Mouse (Mus musculus): ENCODE measurements around the gene Cadm4. TPM values are rescaled to one million over a fixed set of nuclear protein-coding genes. Genes with fewer than 3 reads are reported as not detected.
"Not testable (repeated sequence)": the region's sequence is repeated elsewhere in the genome, so short reads cannot be mapped to it uniquely, and the experiment has no call there.

Cadm4 gene
- polyA plus RNA-seq, 1 experiment from 2014 or later: 4.5 TPM

DNA sequence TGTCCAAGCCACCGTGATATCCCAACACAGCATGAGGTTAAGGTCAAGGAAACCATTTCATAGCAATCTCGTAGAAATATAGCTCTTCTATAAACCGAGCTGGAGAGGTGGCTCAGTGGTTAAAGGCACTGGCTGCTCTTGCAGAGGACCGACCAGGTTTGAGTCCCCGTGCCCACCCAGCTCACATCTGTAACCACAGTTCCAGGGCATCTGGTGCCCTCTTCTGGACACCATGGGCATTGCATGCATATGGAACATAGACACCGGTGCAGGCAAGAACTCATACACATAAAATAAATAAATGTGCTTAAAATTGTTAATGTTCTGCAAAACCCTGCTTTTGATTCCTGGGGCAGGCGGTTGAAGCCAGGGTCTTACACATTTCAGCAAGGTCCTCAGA, 8.9 kb upstream of the Cadm4 start:
- Histone ChIP-seq H3K36me3 (0 out of 2 replicates have a peak, but pooled peaks cover 2% of the 10 kb centered on the region), H3K4me3 (no peak overlapping the region), H3K27ac (no peak overlapping the region), H3K27me3 (ENCODE audit: low read depth, poor library complexity, severe bottlenecking) (no peaks in the 10 kb centered on the region), H3K9me3 (replicated peaks) (no peaks in the 10 kb centered on the region; the same call in 1 of the 2 replicates), H3K4me1 (peaks cover 6% of the 10 kb centered on the region; the same call in 1 of the 2 replicates)
- 80% methylated on average over 7 of the region's 7 CpGs for WGBS
- DNase-seq (ENCODE audit: low spot score): peak; percentile 48

DNA sequence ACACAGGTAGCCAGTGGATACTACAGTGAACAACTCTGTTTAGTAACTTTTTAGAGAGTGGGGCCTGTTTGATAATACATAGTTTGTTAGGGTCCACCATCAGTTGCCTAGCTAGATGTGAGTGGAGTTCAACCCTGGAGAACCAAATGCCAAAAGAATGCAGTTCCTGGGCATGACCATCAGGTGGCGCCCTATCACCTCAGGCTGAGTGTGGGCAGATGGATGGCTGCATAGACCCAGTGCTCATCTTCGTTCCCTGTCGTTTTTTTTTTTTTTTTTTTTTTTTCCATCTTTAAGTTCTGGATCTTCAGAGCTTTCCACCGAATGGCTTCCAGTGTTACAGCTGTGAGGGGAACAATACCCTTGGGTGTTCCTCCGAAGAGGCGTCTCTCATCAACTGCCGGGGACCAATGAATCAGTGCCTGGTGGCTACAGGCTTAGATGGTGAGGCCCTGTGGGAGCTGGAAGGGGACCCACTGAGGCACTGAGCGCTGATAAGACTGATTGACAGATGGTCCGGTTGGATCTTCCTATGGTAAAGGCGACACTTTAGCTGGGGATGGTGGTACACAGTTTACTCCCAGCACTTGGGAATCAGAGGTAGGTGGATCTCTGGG, 7.8 kb upstream of the Cadm4 start:
- Histone ChIP-seq H3K9me3 (replicated peaks) (no peaks in the 10 kb centered on the region; the same call in 1 of the 2 replicates), H3K27me3 (ENCODE audit: low read depth, poor library complexity, severe bottlenecking) (peaks cover 5% of the 10 kb centered on the region; the same call in 1 of the 2 replicates), H3K36me3 (0 out of 2 replicates have a peak, but pooled peaks cover 1% of the 10 kb centered on the region), H3K27ac (no peak overlapping the region), H3K4me1 (peaks cover 6% of the 10 kb centered on the region; the same call in 1 of the 2 replicates), H3K4me3 (no peak overlapping the region)
- WGBS: 51% methylated on average over 10 of the region's 10 CpGs
- peak; percentile 78 for DNase-seq (ENCODE audit: low spot score)

DNA sequence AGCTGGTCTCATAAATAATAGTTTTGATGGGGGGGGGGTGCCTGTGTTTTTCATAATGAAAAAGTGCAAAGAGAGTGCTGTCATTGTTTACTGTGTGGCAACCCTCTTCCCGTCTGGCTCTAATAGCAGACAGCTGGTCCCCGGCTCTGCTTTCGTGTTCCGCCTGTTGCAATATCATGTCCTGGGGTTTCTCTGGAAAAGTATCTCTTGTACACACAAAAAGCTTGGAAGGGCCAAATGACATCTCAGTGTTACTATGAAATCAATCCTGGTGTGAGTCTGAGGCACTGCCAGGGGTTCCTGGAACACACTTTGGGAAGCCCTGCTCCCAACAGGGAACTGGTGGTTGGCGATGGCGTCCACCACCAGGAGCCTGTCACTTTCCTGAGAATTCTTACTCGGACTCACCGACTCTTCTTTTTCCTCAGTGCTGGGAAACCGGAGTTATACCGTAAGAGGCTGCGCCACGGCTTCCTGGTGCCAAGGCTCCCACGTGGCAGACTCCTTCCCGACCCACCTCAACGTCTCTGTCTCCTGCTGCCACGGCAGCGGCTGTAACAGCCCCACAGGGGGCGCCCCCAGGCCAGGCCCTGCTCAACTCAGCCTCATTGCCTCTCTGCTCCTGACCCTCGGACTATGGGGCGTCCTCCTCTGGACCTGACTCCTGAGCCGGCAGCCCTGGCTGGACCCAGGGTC, 6.9 kb upstream of the Cadm4 start:
- Histone ChIP-seq H3K4me1 (peaks cover 6% of the 10 kb centered on the region; the same call in 1 of the 2 replicates), H3K36me3 (no peaks in the 10 kb centered on the region), H3K9me3 (replicated peaks) (no peaks in the 10 kb centered on the region; the same call in 1 of the 2 replicates), H3K4me3 (no peak overlapping the region), H3K27me3 (ENCODE audit: low read depth, poor library complexity, severe bottlenecking) (peaks cover 15% of the 10 kb centered on the region), H3K27ac (no peak overlapping the region)
- 41% methylated on average over 21 of the region's 21 CpGs for WGBS
- peak; percentile 40 for DNase-seq (ENCODE audit: low spot score)

DNA sequence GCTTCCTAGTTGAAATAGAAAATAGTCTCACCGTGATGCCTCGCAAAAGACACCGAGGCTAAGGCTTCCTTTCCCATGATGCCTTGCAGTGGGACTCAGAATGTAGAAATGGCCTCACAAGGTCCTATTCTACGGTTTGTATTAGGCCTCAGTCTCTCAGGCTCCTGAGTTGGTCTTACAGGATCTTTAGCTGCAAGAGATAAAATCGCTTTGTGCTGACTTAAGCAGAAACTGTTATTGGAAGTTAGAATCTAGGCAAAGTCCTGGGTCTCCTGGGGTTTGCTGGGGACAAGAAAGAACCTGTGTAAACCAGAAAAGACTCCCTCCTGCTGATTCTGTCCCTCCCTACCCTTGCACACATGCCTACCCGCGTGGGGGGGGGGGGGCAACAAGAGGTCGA, 5.5 kb upstream of the Cadm4 start:
- Histone ChIP-seq H3K9me3 (replicated peaks) (no peaks in the 10 kb centered on the region), H3K4me1 (peaks cover 13% of the 10 kb centered on the region), H3K27ac (no peak overlapping the region), H3K27me3 (ENCODE audit: low read depth, poor library complexity, severe bottlenecking) (peaks cover 28% of the 10 kb centered on the region), H3K36me3 (no peaks in the 10 kb centered on the region), H3K4me3 (no peak overlapping the region)
- DNase-seq (ENCODE audit: low spot score): no peak
- 83% methylated on average over 8 of the region's 8 CpGs for WGBS

DNA sequence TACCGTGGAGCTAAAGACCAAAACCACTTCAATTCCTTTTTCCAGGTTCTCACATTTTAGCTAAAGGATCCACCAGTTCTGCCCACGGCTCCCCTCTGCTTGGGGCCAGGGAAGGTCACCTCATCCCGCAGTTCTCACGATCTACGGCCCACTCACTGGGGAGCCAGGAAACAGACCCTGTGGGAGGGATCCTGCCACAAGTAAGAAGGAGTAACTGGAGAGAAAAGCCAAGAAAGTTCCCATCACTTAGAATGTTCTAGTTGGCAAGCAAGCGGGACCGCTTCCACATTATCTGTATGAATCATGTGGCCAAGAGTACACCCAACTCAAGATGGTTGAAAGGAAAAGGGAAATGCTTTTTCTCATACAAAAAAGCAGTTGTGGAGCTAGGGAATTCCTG, 5.0 kb upstream of the Cadm4 start:
- WGBS: 92% methylated on average over 7 of the region's 7 CpGs
- no peak overlapping the region for H3K27ac ChIP-seq
- no peaks in the 10 kb centered on the region for H3K9me3 ChIP-seq (replicated peaks)
- no peak overlapping the region for H3K4me3 ChIP-seq
- no peaks in the 10 kb centered on the region for H3K36me3 ChIP-seq
- DNase-seq (ENCODE audit: low spot score): no peak
- H3K27me3 ChIP-seq (ENCODE audit: low read depth, poor library complexity, severe bottlenecking): peaks cover 34% of the 10 kb centered on the region
- peaks cover 17% of the 10 kb centered on the region for H3K4me1 ChIP-seq

DNA sequence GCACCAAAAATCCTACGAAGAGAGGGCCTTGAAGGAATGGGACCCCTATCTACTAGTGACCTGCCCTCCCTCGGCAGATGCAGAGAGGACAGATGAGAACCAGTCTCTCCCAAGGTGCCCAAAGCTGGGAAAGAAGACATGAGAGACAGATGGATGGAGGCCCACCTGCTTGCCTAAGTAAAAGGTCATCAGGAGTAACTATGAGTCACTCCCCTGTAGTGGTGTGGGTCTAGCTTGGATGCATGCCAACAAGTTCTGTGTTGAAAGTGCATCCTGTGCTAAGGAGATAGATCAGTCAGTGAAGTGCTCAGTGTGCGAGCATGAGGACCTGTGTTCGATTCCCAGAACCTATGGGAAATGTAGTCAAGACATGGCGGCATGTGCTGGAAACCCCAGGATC, 2.9 kb upstream of the Cadm4 start:
- Histone ChIP-seq H3K4me1 (peaks cover 25% of the 10 kb centered on the region), H3K4me3 (no peak overlapping the region), H3K27me3 (ENCODE audit: low read depth, poor library complexity, severe bottlenecking) (peaks cover 54% of the 10 kb centered on the region), H3K36me3 (no peaks in the 10 kb centered on the region), H3K27ac (no peak overlapping the region), H3K9me3 (replicated peaks) (no peaks in the 10 kb centered on the region)
- no peak for DNase-seq (ENCODE audit: low spot score)
- WGBS: 90% methylated on average over 5 of the region's 5 CpGs

DNA sequence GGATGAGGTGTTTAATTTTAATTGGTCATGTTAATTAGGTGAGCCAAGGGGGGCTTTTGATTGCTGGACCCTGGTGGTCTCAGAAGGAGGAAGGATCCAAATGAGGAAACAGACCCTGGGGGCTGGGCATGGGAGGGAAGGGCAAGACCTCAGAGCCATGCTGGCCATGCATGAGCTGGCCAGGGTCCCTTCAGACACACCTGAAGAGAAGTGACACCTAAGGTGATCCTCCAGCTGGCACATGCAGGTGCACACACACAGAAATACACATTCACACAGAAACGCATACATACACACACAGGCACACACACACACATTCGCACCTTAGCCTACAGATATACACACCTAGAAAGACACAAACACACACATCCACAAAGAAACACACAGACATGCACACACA, 2.1 kb upstream of the Cadm4 start:
- H3K27me3 ChIP-seq (ENCODE audit: low read depth, poor library complexity, severe bottlenecking): peaks cover 62% of the 10 kb centered on the region
- no peaks in the 10 kb centered on the region for H3K36me3 ChIP-seq
- no peak overlapping the region for H3K4me3 ChIP-seq
- H3K4me1 ChIP-seq: peaks cover 25% of the 10 kb centered on the region
- WGBS: 95% methylated on average over 2 of the region's 2 CpGs
- no peaks in the 10 kb centered on the region for H3K9me3 ChIP-seq (replicated peaks)
- DNase-seq (ENCODE audit: low spot score): no peak
- H3K27ac ChIP-seq: no peak overlapping the region

DNA sequence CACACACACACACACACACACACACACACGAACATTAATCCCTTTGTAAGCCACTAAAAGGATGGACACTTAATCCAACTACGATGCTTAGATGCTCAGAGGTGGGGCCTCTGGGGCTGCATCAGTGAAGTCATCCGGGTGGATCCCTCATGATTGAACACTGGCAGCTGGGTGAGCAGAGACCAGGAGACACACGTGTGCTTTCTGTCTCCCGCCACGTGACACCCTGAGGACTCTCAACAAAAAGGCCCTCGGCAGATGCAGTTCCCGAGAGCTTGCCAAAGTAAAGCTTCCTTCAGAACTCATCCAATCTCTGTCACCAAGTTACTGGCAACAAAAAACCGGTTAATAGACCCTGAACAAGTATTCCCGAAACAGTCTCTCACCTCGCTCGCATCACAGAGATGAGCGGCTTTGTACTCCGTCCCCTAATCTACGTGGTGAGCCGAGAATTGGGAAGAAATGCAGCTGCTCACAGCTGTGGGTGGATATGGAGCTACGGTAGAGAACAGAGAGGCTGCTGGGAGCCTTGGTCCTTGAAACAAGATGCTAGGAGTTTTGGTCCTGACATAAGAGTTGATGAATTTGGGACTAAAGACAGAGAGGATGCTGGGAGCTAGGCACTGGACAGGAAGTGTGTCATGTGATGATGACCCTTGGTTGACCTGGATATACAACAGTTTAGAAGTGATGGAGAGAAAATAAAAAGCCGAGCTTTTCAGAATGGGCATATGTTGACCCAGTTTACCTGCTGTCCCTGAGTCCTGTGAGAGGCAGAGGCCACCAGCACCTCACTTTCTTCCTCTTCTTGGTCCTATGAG, 1.5 kb upstream of the Cadm4 start:
- Histone ChIP-seq H3K27me3 (ENCODE audit: low read depth, poor library complexity, severe bottlenecking) (peaks cover 67% of the 10 kb centered on the region), H3K4me3 (peak overlapping the region; percentile 84; the same call in 1 of the 2 replicates)
- WGBS: 65% methylated on average over 18 of the region's 18 CpGs

DNA sequence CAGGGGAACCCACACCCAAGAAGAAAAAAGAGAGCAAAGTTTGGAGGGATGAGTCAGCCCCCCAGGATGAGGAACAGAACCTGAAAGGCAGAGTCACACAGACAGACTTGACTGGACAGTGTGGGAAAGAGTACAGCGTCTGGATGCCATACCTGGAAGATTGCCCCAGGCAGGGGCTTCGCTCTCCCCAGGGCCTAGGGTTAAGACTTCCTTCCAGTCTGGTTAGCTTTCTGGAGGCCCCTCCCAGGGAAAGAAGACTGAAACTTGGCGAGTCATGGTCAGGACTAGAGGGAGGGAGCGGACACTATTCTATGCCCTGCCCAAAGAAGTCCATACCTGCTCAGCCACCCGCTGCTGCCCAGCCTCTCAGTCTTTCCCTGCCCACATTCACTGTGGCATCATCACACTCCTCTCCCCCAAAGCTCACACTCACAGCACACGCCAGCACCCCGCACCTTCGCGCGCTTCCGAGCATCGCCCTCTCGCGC, 793 bp upstream of the Cadm4 start:
- Histone ChIP-seq H3K36me3 (no peaks in the 10 kb centered on the region), H3K27me3 (ENCODE audit: low read depth, poor library complexity, severe bottlenecking) (peaks cover 74% of the 10 kb centered on the region), H3K4me1 (peaks cover 19% of the 10 kb centered on the region), H3K27ac (peak overlapping the region; percentile 82), H3K9me3 (replicated peaks) (no peaks in the 10 kb centered on the region), H3K4me3 (peak overlapping the region; percentile 84)
- 13% methylated on average over 14 of the region's 14 CpGs for WGBS
- DNase-seq (ENCODE audit: low spot score): no peak

More for the DNA sequence above, 1.5 kb upstream of the Cadm4 start:
- DNase-seq (ENCODE audit: low spot score): no peak
- no peak overlapping the region for H3K27ac ChIP-seq
- H3K9me3 ChIP-seq (replicated peaks): no peaks in the 10 kb centered on the region
- peaks cover 19% of the 10 kb centered on the region for H3K4me1 ChIP-seq
- H3K36me3 ChIP-seq: no peaks in the 10 kb centered on the region

DNA sequence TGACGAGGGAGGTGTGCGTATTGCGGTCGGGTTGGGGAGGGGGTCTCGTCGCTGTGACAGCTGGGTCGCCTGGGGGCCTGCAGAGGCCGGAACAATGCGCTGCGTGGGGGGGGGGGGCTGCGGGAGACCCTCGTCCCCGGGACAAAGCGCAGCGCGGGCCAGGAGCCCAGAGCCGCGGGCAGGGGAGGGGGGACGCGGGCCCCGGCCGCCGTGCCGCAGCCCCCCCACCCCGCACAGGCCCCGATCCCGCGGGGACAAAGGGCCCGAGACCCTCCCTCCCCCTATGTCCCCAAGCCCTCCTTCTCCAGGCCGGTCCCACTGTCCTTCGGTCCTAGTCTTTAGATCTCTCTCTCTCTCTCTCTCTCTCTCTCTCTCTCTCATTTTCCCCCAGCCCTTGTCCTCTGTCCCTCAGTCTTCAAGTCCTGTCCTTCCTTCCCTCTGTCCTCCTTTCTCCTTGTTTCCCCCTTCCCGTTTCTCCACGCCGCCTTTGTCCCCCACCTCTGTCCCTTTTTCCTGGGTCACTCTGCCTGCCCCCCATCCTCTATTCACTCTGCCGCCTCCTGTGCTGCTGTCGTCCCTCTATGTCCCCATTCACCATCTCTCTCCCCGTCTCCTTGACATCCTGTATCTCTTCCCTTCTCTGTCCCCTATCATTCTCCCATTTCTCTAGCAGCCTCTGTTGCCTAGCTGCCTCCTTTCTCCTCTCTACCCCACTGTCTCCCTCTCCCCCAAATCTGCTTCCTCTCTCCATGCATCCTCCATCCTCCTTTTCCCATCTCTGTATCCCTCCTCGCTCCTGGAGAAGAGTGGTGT, 591 bp downstream of the Cadm4 start:
- DNase-seq (ENCODE audit: low spot score): no peak
- Histone ChIP-seq H3K9me3 (replicated peaks) (no peaks in the 10 kb centered on the region), H3K27ac (peak overlapping the region; percentile 82), H3K4me1 (peaks cover 31% of the 10 kb centered on the region), H3K4me3 (peak overlapping the region; percentile 84), H3K27me3 (ENCODE audit: low read depth, poor library complexity, severe bottlenecking) (peaks cover 78% of the 10 kb centered on the region), H3K36me3 (no peaks in the 10 kb centered on the region)
- 3% methylated on average over 22 of the region's 38 CpGs for WGBS

DNA sequence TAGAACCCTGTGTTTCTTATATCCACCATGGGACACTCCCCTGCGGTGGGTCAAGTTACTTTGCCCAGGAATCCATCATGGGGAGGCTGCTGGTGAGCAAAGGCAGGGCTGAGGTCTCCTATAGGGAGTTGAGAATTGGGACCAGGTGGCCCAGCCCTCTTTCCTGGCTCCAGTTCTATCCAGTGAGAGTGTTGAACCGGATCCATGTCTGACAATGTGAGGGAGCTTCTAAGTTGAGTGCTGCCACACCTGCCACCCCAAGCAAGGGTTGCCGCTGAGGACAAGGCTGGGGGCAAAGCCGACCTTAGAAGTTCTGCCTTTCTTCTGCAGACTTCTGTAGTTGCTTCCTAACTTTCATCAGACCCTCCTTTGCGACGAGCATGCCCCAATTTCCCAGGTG, 1.5 kb downstream of the Cadm4 start:
- Histone ChIP-seq H3K4me3 (peak overlapping the region; percentile 84), H3K4me1 (peaks cover 31% of the 10 kb centered on the region), H3K27me3 (ENCODE audit: low read depth, poor library complexity, severe bottlenecking) (peaks cover 78% of the 10 kb centered on the region)
- H3K27ac ChIP-seq; H3K36me3 ChIP-seq; DNase-seq (ENCODE audit: low spot score); H3K9me3 ChIP-seq (replicated peaks): not testable (repeated sequence)
- 44% methylated on average over 6 of the region's 6 CpGs for WGBS

DNA sequence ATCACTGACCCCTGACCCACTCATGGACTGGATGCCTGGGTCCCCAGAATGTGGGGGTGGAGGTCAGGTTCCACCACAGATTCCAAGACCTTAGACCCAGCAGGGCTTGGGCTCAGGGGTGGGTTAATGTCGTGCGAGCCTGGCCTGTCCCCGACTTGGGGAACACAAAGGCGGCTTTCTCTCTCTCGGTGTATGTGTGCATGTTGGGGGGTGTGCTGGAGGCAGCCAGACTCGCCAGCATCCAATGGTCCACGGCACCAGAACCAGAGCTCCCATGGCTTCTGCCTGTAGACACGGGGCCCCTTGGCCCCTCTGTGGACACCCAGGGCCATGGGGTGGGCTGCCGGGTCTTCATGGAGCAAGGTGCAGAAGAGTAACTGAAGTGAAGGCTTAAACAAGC, 3.7 kb downstream of the Cadm4 start:
- Histone ChIP-seq H3K36me3 (no peaks in the 10 kb centered on the region), H3K27me3 (ENCODE audit: low read depth, poor library complexity, severe bottlenecking) (peaks cover 58% of the 10 kb centered on the region), H3K9me3 (replicated peaks) (no peaks in the 10 kb centered on the region), H3K27ac (0 out of 2 replicates have a peak overlapping the region, but pooled peaks have one; percentile 27), H3K4me3 (no peak overlapping the region), H3K4me1 (peaks cover 31% of the 10 kb centered on the region)
- WGBS: 78% methylated on average over 9 of the region's 9 CpGs
- DNase-seq (ENCODE audit: low spot score): no peak

Measured in limb, embryonic 10.5 days (tissue).